Mouse (Mus musculus): ENCODE measurements around the gene Samd8.

The Samd8 gene

DNA sequence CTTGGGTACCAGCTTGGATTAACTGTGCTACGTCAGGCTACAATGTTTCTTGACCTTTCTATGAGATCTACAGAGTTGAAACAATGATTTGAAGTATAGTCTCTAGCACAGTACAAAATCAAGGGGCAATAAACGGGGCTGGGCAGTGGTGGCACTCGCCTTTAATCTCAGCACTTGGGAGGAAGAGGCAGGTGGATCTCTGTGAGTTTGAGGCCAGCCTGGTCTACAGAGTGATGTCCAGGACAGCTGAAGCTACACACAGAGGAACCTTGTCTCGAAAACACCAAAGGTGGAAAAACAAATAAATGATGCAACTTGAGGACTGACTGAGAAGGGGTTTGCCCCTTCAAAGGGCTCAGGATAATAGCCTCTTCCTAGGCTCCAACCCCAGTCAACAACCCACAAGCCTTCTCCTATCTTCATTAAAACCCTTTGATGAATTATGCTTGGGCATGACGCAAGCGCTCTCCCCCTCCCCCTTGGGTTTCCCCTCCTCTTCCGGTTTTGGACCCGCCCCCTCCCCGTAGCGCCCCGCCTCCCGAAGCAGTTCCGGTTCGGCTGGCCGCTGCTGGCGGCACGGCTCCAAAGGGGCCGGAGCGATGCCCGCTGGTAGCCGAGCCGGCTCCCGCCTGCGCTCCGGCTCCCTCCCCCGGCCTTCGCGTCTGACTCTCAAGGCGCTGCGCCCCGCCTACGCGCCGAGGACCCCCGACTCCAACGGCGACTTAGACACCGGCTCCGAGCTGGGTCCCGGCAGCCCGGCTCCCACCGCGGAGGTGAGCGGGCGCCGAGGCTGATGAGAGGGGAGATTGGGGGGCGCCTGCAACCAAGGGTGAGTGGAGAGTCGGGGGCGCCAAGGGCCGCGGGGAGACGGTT is at the start of gene Samd8:
TSS of gene Samd8 (plus strand) at position 524 of the 873 bp plus-strand sequence.
- DNase-seq (ENCODE audit: low spot score), result peak; percentile 61

DNA sequence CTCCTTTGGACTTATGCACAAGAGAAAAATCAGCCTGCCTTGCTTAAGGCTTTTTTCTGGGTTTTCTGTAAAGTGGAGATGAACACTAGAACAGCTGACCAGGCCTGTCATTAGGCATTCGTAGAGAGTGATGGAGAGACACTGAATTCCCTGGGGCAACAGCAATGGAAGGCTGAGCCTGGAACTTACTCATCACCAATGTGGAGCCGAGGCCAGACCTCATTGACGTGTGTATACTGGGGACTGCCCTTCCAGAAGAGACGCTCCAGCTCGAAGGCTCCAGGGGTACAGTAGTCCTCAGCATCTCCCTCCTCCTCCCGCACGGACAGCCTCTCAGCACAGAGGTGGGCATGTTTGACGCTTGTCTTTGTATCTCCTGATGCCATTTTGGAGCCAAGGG is 47.6 kb upstream of the Samd8 start:
- DNase-seq (ENCODE audit: low spot score), result no peak

GRCm38 (mm10) chr14:21703255-21703654 is 47.1 kb upstream of the Samd8 start:
- DNase-seq (ENCODE audit: low spot score), result no peak

DNA sequence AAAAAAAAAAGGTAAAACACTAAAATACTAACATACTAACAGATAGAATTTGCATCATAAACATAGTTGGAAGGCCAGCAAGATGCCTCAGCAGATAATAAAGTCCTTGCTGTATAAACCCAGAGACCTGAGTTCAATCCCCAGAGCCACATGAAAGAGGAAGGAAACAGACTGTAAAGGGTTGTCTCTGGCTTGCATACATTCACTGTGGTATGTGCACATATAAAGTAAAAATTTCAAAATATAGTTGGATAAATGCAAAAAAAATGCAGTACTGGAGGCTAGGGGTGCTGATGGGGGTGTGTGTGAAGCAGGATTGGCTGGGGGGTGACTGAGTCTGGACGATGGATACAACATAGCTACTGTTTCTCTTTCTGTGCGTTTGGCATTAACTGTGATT is 44.9 kb upstream of the Samd8 start:
- DNase-seq (ENCODE audit: low spot score), result no peak

GRCm38 (mm10) chr14:21706759-21707571 is 43.4 kb upstream of the Samd8 start:
- no peak for DNase-seq (ENCODE audit: low spot score)

DNA sequence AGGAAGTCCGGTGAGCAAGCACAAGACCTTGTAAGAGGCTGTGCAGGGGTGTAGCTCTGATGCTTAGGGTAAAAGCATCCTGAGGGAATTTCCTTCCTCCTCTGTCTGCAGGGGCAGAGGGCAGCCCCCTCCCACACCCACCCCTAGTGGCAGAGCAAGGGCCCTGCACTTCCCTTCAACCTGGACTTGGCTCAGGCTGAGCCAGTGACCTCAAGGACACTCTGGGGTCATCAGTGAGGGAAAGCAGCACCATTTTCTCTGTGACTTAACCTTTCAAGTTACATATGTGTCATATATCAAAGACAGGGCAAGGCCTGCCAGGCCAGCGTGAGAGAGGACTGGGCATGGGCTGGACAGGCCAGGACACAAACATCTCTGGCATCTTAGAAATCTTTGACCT is 40.8 kb upstream of the Samd8 start:
- no peak for DNase-seq (ENCODE audit: low spot score)

- DNase-seq (ENCODE audit: low spot score), result no peak
Observed at GRCm38 (mm10) chr14:21711231-21711630, 39.1 kb upstream of the Samd8 start.

DNA sequence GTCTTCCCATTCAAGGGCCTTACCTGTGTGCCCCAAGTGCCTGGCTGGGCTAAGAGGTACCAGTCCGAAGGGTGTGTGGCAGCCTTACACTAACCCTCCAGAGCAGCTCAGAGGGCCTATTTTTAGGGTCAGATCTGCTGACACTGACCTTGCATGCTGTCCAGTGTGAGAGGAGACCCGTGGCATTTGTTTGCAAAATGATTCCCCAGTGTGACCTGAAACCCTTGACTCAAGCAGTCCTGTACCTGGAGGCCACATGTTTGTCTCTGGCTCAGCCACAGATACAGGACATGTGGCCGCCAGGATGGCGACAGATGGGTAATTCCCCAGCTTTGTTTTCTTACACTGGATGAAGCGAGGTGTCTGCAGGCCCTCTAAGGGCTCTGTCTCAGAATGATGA is 35.8 kb upstream of the Samd8 start, which contains the start of gene Dupd1:
TSS of gene Dupd1 (minus strand) at position 91 of the 400 bp plus-strand sequence.
- no peak for DNase-seq (ENCODE audit: low spot score)

- no peak for DNase-seq (ENCODE audit: low spot score)
Observed at GRCm38 (mm10) chr14:21719646-21720383, 30.5 kb upstream of the Samd8 start.

DNA sequence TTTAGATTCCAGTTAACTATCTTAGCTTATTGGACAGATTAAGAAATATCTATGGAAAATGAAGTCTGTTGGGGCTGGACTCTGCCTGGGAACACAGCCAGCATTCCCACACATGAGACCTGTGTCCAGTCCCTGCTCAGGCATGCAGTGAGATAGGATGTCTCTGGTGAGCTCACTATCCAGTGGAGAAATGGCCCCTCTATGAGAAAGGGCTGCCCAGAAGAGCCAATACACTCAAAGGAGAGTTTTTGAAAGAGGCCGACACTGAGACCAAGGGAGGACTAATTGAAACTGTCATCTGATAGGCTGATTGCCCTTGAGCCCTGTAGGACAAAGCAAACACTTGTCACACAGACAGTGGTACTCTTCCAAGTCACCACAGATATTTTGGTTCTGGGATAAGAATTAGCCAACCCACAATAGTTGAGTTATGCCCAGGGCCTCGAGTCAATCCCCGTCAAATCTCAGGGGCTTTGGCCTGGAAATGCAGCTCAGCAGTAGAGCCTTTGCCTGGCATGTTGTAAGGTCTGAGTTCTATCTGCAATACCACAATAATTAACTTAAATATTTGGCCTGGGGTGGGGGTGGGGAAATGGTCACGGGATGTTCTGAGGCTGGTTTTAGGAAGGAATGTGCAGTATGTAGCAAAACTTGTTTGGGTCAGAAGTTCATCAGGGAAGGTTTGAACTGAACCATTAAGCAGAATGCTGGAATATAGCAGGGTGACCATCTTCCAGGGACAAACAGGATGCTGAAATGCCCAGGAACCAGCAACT is 29.7 kb upstream of the Samd8 start:
- no peak for DNase-seq (ENCODE audit: low spot score)

DNA sequence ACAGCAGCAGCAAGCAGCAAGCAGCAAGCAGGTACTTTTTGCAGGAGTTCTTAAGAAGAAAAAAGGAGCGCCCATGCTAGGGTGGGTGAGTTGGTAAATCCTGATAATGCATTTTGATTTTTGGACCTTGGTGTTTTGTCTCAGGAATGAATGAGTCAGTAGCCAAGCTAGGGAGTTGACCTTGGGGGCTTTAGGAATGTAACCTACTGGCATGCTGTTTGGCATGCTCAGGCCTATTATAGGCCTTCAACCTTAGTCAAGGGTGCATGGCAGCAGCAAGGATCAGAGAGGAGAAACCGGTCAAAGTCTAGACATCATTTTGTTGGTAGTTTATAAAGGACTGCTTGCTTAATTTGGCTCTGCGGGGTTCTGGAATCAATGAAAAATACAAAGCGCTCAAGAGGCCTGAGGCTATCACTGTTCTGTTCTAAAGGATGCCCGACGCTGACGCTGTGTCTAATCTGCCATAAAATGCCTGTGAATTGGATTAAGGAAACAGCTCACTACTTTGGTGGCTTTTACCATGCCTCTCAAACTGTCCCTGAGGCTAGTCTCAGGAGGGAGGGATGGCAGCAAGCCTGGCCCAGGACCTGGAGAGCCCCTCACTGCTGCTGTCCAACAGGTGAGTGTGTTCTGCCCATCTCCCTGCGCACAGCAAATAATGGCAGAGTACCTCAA is 28.2 kb upstream of the Samd8 start:
- no peak for DNase-seq (ENCODE audit: low spot score)

DNA sequence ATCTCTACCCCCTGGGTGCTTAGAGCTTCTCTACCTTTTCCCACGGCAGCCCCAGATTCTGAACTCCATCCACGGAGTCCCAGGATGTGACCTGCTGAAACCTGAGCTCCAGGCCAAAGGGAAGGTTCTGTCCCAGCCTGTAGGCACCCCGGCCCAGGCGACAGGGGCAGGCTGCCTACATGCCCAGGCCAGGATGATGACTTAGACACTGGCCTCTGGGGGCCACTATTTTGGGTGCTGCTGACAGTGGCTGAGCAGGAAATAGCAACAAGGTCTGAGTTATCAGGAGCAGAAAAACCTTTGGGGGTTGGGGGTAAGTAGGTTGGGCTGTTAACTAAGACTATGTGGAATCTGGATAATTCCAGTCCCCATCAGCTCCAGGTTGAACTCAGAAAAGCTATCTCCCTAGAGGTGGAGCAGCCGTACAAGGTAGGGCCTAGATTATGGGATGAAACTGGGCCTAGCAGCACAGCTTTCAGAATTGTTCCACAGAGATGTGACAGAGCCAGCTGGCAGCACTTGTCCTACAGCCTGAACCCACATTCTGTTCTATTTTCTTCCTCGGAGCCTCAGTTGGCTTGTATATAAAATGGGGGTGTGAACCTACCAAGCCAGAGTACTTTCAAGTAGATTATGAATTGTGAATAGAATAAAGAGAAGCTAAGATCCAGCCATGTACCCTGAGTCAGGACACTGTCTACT is 21.1 kb upstream of the Samd8 start:
- no peak for DNase-seq (ENCODE audit: low spot score)

DNA sequence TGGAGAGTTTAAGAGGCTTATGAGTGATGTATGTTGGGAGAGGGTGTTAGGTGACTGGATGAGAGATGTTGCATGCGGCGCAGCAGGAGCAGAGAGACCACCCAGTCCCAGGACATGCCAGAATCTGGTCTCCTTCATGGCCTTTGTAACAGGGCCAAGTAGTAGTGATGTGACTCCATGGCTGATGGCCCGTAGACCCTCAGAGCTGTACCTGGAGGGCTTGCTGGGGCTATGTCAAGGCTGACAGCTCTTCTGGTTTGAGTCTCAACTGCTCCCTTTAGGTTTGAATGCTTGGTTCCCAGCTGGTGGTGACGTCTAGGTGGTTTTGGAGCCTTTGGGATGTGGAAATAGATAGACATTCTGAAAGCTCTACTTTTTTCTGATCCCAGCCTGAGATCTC is 20.4 kb upstream of the Samd8 start:
- DNase-seq (ENCODE audit: low spot score), result no peak

DNA sequence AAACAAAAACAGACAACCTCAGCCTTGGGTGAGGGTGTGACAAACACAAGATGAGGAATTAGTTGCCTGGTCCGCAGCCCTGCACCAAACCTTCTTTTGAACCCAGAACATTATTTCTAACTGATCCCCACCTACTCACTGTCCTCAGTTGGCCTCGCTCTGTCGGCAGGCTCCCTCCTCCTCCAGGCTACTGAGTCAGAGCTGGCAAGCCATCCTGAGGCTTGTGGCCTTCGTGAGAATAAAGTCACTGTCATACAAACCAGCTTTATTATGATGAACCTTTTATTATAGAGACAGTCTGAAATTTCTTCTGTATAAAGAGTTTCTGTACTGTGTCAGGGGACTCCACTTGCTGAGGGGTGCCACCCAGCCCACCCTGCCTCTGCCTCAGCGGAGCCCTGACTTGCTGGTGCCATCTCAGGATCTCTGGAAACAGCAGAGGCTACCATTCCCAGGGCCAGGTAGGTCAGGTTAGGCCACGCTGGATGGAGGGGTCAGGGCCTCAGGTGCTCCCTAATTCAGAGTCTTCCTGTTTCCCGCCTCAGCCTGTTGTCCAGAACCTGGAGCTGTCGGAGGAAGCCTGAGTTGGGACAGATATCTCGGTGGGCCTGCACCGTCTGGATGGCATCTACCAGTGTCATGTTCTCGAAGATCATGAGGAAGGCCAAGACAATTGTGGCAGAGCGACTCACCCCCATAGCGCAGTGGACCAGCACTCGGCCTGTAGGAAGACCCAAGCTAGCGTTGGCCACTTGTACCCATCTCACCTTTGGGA is 17.0 kb upstream of the Samd8 start:
- DNase-seq (ENCODE audit: low spot score), result no peak

DNA sequence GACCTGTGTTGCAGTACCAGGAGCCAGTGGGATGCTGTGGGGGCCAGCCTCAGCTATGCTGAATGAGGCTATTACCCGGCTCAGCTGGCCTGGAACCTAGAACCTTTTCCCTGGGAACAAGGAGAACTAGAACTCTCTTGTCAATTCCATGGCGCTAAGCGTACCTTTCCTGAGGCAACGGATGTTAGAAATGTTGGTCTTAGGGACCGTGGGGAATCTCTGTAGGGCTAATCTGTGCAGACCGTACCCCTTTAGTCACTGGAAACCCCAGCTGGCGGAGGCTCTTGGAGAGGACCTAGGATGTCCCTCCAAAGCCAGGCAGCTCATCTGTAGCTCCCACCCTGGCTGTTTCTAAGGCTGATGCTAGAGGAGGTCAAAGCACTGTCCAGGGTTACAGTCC is 10.0 kb upstream of the Samd8 start:
- no peak for DNase-seq (ENCODE audit: low spot score)

DNA sequence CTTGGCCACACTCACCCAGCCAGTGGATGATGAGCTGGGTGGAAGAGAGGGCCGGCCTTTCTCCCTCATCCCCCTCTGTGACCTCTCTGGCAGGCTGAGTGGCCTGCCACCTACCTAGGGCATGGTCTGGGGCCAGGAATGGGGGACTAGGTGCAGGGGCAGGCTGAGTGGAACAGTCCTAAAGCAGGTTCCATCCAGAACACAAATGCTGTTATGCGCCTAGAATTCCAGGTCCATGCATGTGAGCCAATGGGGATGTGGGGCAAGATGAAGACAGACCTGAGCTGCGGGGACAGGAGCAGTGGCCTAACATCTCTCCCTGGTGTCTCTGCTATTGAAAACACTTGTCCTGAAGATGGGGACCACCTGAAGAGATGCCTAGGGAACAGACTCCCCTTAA is 9.0 kb upstream of the Samd8 start:
- no peak for DNase-seq (ENCODE audit: low spot score)

DNA sequence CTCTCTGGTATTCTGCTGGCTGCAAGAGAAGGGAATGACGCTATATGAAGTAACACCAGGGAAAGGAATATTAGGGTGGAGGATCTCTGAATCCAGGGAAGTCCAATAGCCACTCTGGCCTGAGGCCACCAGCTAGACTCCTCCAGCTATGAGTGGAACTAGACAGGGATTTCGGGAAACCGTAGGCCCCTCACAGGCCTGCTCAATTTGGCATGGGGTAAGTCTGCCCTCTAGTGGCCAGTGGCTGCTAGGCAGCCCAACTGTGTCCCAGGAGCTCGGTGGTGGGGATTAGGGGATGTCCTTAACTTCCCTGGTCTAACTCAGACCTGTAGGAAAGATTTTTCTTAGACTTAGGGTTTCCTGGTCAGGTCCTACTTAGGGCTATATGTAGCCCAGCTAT is 8.5 kb upstream of the Samd8 start:
- peak; percentile 56 for DNase-seq (ENCODE audit: low spot score)

- no peak for DNase-seq (ENCODE audit: low spot score)
Observed at GRCm38 (mm10) chr14:21742441-21742840, 7.9 kb upstream of the Samd8 start.

GRCm38 (mm10) chr14:21744169-21744568 is 6.2 kb upstream of the Samd8 start:
- DNase-seq (ENCODE audit: low spot score), result no peak

GRCm38 (mm10) chr14:21745149-21745548 is 5.2 kb upstream of the Samd8 start:
- no peak for DNase-seq (ENCODE audit: low spot score)

Measured in spleen, adult 12 weeks (tissue).